Mouse (Mus musculus) hindbrain, postnatal 0 days (tissue): ENCODE measurements around the gene Pate2. TPM values are rescaled to one million over a fixed set of nuclear protein-coding genes. Genes with fewer than 3 reads are reported as not detected.

Experiments used
- ATAC-seq: fragments of 200-750 bp; cut with Nextera tagmentation; 2 replicates; pipeline ENCODE4 v1.8.0; 2017; ENCODE audit warnings: mild to moderate bottlenecking, moderate TSS enrichment, moderate library complexity
- DNase-seq: peaks from one replicate; pipeline ENCODE4 v3.0.0-alpha.2; 2015; ENCODE audit warnings: low spot score
- H3K27ac ChIP-seq: fragments of 300-500 bp; sonication (generic); 2 replicates; pipeline ENCODE4 v1.5.1; 2014; ENCODE audit warnings: mild to moderate bottlenecking
- H3K27me3 ChIP-seq: fragments of 300-500 bp; sonication (generic); 2 replicates; pipeline ENCODE4 v1.6.1; 2014; ENCODE audit warnings: low read length, mixed read lengths; ENCODE audit not compliant: insufficient read depth
- H3K36me3 ChIP-seq: fragments of 300-500 bp; sonication (generic); 2 replicates; pipeline ENCODE4 v1.6.1; 2014; ENCODE audit warnings: low read length, mixed read lengths; ENCODE audit not compliant: insufficient read depth
- H3K4me1 ChIP-seq: fragments of 300-500 bp; sonication (generic); 2 replicates; pipeline ENCODE4 v1.6.1; 2014; ENCODE audit warnings: antibody characterized with exemption, low read length, mixed read lengths; ENCODE audit not compliant: insufficient read depth
- H3K4me2 ChIP-seq: fragments of 300-500 bp; sonication (generic); 2 replicates; pipeline ENCODE4 v1.6.1; 2014; ENCODE audit warnings: low read depth, mild to moderate bottlenecking, low read length, moderate library complexity, mixed read lengths
- H3K4me3 ChIP-seq: fragments of 300-500 bp; sonication (generic); 2 replicates; pipeline ENCODE4 v1.5.1; 2014; ENCODE audit warnings: low read length
- H3K9ac ChIP-seq: fragments of 300-500 bp; sonication (generic); replicated peaks from 2 replicates; pipeline ENCODE4 v1.6.1; 2014; ENCODE audit warnings: mild to moderate bottlenecking, low read length, moderate library complexity, mixed read lengths
- H3K9me3 ChIP-seq: fragments of 300-500 bp; sonication (generic); 2 replicates; pipeline ENCODE4 v1.6.1; 2016; ENCODE audit warnings: low read length, mixed read lengths
- CTCF ChIP-seq: IDR thresholded peaks from 2 replicates; pipeline ENCODE4 v1.5.1; 2016; ENCODE audit warnings: antibody characterized with exemption, control low read depth, low read depth
- WGBS: fragments of 180-500 bp; shearing (Covaris S2); extraction: QIAGEN DNeasy Blood & Tissue Kit; methylation state at CpG from one replicate; pipeline ENCODE4 v1.1.7; 2014; 5-methylcytosine and 5-hydroxymethylcytosine counted together
- polyA plus RNA-seq: library from polyadenylated mRNA; unstranded; fragments of >200 nt; fragmentation: Nextera tagmentation; extraction: Ambion mirVana; gene quantifications from 2 replicates; pipeline ENCODE4 v1.2.1, GENCODE M21; 2015
- total RNA-seq: library from RNA; depleted of rRNA; stranded (reverse); fragments of >200 nt; gene quantifications from 2 replicates; pipeline ENCODE4 v1.2.3, GENCODE M21; 2014

Pate2 gene
- total and polyA plus RNA-seq, 2 experiments from 2014 or later = 0.41 to 0.47 TPM

DNA sequence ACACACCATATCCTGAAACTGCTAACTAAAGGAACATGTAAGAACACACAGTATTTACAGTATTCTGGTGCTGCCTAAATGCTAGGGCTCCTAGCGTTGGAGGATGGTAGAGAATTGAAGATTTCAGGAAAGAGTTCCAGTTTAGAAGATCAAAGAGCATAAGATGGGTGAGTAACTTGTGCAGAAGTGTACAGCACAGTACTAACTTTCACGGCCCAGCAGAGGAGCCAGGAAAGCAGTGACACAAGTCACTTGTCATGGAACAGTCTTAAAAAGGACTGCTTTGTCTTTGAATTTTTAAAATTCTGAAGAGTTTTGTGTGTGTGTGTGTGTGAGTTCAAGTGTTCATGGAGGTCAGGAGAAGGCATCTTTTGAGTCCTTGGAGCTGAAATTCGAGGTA is 2.1 kb upstream of the Pate2 start:
- DNase-seq (no peak), ATAC-seq (no peak)
- Histone ChIP-seq H3K4me3 (no peak overlapping the region), H3K4me2 (no peak overlapping the region), H3K36me3 (peaks cover 26% of the 10 kb centered on the region), H3K27me3 (no peaks in the 10 kb centered on the region), H3K27ac (no peak overlapping the region), H3K9me3 (no peaks in the 10 kb centered on the region), H3K4me1 (no peaks in the 10 kb centered on the region), H3K9ac (no peak overlapping the region)
- no peak for TF ChIP-seq CTCF
- 84% methylated on average over 3 of the region's 3 CpGs for WGBS

DNA sequence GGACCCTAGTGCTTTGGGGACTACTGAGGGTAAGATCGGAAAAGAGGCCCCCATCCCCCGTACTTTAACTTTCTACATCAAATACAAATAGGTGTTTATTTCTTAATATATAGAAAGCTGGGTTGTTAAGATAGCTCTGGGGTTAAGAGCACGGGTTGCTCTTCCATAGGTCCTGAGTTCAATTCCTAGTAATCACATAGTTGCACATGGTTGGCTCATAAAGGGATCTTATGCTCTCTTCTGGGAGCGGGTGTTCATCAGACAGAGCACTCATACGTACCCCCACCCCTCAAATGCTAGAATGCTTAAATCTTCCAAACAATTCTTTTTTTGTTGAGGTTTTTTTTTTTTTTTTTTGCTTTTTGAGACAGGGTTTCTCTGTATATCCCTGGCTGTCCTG is 579 bp downstream of the Pate2 start:
- no peak for ATAC-seq
- TF ChIP-seq CTCF = no peak
- Histone ChIP-seq H3K9ac (peak overlapping the region; percentile 64; the same call in 1 of the 2 replicates), H3K27ac (0 out of 2 replicates have a peak overlapping the region, but pooled peaks have one; percentile 84), H3K9me3 (no peaks in the 10 kb centered on the region), H3K4me2 (peak overlapping the region; percentile 66), H3K4me1 (peaks cover 3% of the 10 kb centered on the region; the same call in 1 of the 2 replicates), H3K4me3 (peak overlapping the region; percentile 82), H3K36me3 (peaks cover 16% of the 10 kb centered on the region), H3K27me3 (no peaks in the 10 kb centered on the region)
- 6% methylated on average over 5 of the region's 5 CpGs for WGBS
- no peak for DNase-seq

DNA sequence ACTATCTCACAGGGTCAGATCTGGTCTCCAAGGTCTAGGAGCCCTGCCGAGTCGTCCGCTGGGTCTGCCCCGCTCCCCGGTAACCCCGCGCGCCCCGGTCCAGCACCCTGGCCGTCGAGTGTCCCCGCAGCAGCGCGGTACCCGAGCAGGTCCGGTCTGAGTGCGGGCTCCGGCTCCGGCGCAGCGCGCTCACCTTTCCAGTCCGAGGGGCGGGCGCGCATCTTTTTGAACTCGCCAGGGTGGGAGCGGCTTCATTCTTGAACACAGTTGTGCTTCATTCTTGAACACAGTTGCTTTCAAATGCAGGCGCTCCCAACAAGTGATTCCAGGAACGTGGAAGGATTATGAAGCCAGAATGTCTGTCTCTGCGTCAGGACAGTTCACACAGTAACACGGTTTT is 4.3 kb downstream of the Pate2 start:
- peaks cover 3% of the 10 kb centered on the region; the same call in 1 of the 2 replicates for H3K4me1 ChIP-seq
- no peaks in the 10 kb centered on the region for H3K27me3 ChIP-seq
- no peak for ATAC-seq
- no peak for TF ChIP-seq CTCF
- H3K4me3 ChIP-seq = peak overlapping the region; percentile 37
- no peaks in the 10 kb centered on the region for H3K36me3 ChIP-seq
- WGBS = 5% methylated on average over 32 of the region's 32 CpGs
- H3K27ac ChIP-seq = no peak overlapping the region
- H3K9me3 ChIP-seq = no peaks in the 10 kb centered on the region
- peak; percentile 15 for DNase-seq
- H3K9ac ChIP-seq = no peak overlapping the region
- peak overlapping the region; percentile 58 for H3K4me2 ChIP-seq

DNA sequence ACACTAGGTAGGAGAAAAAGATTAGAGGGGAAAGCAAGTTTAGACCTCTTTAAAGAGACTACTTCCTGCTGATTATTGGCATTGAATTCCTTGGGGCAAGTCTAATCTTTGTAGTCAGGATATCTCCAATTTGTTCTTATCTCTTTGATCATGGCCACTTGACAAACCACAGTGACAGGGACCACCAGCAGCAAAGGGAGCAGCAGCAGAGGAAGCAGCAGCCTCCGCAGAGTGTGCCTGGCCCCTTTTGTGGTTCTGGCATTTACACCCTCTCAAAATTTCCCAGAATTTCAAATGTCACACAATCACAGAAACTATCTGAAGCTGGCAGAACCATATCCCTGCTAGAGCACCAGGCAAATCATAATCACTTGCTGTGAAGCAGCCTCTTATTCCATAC is 17.6 kb downstream of the Pate2 start:
- no peaks in the 10 kb centered on the region for H3K4me1 ChIP-seq
- ATAC-seq = no peak
- H3K4me2 ChIP-seq = no peak overlapping the region
- H3K36me3 ChIP-seq = no peaks in the 10 kb centered on the region
- H3K27ac ChIP-seq = no peak overlapping the region
- no peaks in the 10 kb centered on the region for H3K27me3 ChIP-seq
- no peak overlapping the region for H3K4me3 ChIP-seq
- WGBS = 58% methylated on average over 1 of the region's 1 CpGs
- no peak for DNase-seq
- H3K9ac ChIP-seq = no peak overlapping the region
- H3K9me3 ChIP-seq = no peaks in the 10 kb centered on the region
- no peak for TF ChIP-seq CTCF

DNA sequence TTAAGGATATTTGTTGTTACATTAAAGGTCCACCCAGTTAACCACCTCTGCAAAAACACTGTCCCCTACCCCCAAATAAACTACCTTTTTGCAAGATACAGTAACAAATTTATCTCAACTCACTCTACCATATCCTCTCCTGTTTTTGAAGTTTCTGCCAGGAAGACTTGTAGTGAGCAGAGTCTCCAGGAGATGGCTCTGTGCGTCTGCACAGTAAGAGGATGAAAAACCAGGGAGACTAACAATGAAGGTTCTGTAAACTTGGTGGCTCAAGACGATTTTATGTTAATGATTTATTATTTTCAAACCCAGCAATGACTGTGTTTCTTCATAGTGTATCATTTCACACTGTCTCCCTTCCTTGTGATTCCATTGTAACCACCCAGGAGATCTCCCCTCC is 22.8 kb downstream of the Pate2 start:
- Histone ChIP-seq H3K9me3 (no peaks in the 10 kb centered on the region), H3K27ac (no peak overlapping the region), H3K9ac (no peak overlapping the region), H3K27me3 (no peaks in the 10 kb centered on the region), H3K4me2 (no peak overlapping the region), H3K4me3 (no peak overlapping the region), H3K4me1 (no peaks in the 10 kb centered on the region), H3K36me3 (no peaks in the 10 kb centered on the region)
- ATAC-seq = peak; percentile 59; the same call in 1 of the 2 replicates
- peak; percentile 63 for DNase-seq
- 14% methylated on average over 2 of the region's 2 CpGs for WGBS
- peak; percentile 77 for TF ChIP-seq CTCF

DNA sequence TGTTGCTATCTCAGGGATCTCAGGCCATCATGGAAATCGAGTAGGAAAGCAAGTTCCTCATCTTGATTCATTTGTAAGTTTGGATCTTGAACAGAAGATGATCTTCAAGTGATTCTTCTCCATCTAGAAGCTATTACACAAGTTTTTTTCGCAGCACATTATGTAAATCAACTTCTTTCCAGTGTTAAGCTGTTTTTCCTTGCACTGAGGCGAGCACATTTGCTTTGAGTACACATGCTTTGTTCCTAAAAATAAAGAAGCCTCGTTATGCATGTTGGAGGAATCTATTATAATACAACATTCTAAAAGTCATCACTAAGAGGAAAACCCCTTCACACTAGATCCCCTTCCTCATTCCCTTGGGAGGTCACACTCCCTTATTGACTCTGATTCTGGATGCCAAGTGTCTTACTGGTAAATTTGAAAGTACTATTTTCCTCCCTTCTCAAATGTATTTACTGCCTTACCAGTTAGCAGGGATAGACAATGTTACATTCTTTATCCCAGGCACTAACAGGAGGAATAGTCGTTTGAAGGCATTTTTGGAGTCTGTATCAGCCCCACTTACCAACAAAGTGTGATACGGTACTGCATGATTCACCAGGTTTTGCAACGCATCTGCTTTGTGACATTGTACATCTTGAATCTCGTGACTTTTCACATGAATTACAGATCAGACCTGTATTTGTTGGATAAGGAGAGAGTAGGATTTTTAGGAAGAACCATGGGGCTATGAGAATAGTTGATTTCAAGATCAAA is 37.7 kb downstream of the Pate2 start:
- no peak overlapping the region for H3K27ac ChIP-seq
- no peak overlapping the region for H3K4me2 ChIP-seq
- DNase-seq (no peak), ATAC-seq (no peak)
- no peaks in the 10 kb centered on the region for H3K36me3 ChIP-seq
- 61% methylated on average over 8 of the region's 8 CpGs for WGBS
- no peak overlapping the region for H3K4me3 ChIP-seq
- H3K9ac ChIP-seq = no peak overlapping the region
- no peaks in the 10 kb centered on the region for H3K4me1 ChIP-seq
- H3K27me3 ChIP-seq = no peaks in the 10 kb centered on the region
- H3K9me3 ChIP-seq = no peaks in the 10 kb centered on the region
- no peak for TF ChIP-seq CTCF

DNA sequence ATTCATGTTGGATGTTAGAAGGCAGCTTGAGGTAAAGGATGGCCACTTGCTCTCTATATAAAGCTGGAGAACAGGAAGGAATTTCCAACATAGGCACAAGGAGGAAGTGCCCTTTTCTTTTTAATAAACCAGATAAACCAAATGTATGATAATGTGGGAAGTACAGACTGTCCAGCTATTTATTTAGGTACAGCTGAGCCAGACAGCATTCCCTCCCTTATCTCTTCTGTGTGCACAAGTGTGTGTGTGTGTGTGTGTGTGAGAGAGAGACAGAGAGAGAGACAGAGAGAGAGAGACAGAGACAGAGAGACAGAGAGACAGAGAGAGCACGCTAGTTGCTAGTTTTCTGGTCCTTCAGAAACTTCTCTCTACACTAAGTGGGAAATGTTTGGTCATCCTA is 41.8 kb downstream of the Pate2 start, which contains the start of gene Pate4:
Gene Pate4, minus strand, starts transcription at position 101 of the 400 bp plus-strand sequence.
- ATAC-seq = no peak
- DNase-seq = no peak

More for the DNA sequence above, 41.8 kb downstream of the Pate2 start, which contains the start of gene Pate4:
- no peaks in the 10 kb centered on the region for H3K27me3 ChIP-seq
- H3K36me3 ChIP-seq = no peaks in the 10 kb centered on the region
- H3K4me1 ChIP-seq = no peaks in the 10 kb centered on the region
- no peak within 1 kb of the TSS for H3K4me2 ChIP-seq
- WGBS = 95% methylated on average over 1 of the region's 1 CpGs
- no peak within 1 kb of the TSS for H3K4me3 ChIP-seq
- no peak within 1 kb of the TSS for H3K27ac ChIP-seq
- no peaks in the 10 kb centered on the region for H3K9me3 ChIP-seq
- TF ChIP-seq CTCF = no peak
- H3K9ac ChIP-seq = no peak within 1 kb of the TSS
